Mouse (Mus musculus) liver, adult 2 months (tissue): Measurements from ENCODE around the gene Fbln2.

Experiments
- CTCF ChIP-seq: fragments of 200-500 bp; IDR thresholded peaks from 2 replicates; pipeline ENCODE4 v1.5.1; 2011; ENCODE audit warnings: low read depth, low read length, control low read depth
- POLR2A ChIP-seq: fragments of 200-500 bp; IDR thresholded peaks from 2 replicates; pipeline ENCODE4 v1.6.1; 2011; ENCODE audit warnings: low read length, control low read depth; ENCODE audit not compliant: insufficient read depth; ENCODE audit errors: extremely low read depth

GRCm38 (mm10) chr6:91192851-91193545, 19.3 kb upstream of the Fbln2 start:
- TF ChIP-seq CTCF (no peak), POLR2A (no peak)
